Mouse (Mus musculus) spleen, postnatal 10 days (tissue): ENCODE measurements at regions not wholly inside any gene's neighbourhood (a gene's known extent, or its start where the extent isn't known, plus 50 kb on each side); places are given as distances from the start of the nearest gene placed in this dataset.

Experiments used
- DNase-seq, 2 experiments: peaks; one replicate each; pipeline ENCODE4 v3.0.0; 2021 to 2022; ENCODE audit warnings: low spot score in 2 of 2

GRCm38 (mm10) chr8:35235815-35236509, 529.6 kb upstream of the Gm19410 start:
- DNase-seq: no peak

GRCm38 (mm10) chr8:35237279-35237678, 528.3 kb upstream of the Gm19410 start:
- DNase-seq: no peak

DNA sequence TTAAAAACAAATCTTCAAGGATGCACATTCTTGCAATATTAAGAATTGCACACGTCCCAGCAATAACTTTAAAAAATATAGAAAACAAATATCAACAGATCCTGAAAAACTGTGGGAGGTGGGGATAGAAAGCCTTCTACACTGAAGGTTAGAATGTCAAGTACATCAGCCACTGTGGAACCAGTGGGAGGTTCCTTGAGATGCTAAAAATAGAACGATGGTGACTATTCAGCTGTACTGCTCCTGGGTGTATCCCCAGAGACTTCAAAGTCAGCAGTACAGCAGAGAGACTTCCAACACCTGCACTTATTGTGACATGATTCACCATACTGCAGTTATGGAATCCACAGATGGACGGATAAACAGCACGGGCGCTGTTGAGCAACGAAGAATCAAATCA, 524.7 kb upstream of the Gm19410 start:
- DNase-seq: no peak

DNA sequence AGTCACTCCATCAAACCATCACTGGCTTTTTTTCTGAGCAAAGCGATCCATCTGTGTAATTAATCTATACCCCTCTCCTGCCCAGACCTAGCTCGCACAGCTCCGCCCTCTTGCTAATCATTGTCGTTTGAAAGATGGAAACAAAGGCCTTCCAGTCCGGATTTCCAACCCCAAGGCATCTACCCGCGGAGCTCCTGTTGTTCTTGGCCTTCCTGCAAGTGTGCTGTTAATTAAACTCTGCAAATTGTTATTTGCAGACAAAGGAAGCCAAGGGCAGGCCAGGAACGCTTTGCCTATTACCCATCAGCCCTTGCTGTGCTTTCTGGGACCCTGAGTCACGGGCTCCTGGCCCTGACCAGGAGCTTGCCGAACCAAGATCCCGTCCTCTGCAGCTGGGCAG, 522.0 kb upstream of the Gm19410 start:
- no peak for DNase-seq

GRCm38 (mm10) chr8:35249747-35250375, 515.7 kb upstream of the Gm19410 start:
- no peak for DNase-seq

- DNase-seq: no peak
Observed at GRCm38 (mm10) chr8:35250641-35251040, 514.9 kb upstream of the Gm19410 start.

- DNase-seq: no peak
Observed at GRCm38 (mm10) chr8:35253946-35254345, 511.6 kb upstream of the Gm19410 start.

GRCm38 (mm10) chr8:35255327-35255726, 510.3 kb upstream of the Gm19410 start:
- no peak for DNase-seq

GRCm38 (mm10) chr8:35256958-35257357, 508.6 kb upstream of the Gm19410 start:
- DNase-seq: no peak

GRCm38 (mm10) chr8:35268221-35268620, 497.4 kb upstream of the Gm19410 start:
- no peak for DNase-seq

DNA sequence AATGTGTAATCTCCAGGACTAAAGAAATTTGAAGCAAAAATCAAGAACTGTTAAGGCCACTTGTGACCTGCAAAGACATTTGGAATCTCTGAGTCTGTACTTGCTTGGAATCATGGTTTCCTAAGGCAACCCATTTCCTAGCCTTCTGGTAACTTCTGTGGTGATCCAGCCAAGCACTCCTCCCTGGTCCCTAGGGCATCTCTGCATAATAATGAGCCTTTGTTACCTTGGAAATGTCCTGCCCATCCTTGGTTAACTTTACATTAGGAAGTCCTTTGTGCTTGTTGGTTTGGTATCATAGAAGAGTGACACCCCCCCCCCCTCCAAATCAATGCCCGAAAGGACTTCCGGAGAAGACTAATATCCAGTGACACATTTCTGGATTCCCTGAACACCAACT, 496.6 kb upstream of the Gm19410 start:
- DNase-seq: no peak

DNA sequence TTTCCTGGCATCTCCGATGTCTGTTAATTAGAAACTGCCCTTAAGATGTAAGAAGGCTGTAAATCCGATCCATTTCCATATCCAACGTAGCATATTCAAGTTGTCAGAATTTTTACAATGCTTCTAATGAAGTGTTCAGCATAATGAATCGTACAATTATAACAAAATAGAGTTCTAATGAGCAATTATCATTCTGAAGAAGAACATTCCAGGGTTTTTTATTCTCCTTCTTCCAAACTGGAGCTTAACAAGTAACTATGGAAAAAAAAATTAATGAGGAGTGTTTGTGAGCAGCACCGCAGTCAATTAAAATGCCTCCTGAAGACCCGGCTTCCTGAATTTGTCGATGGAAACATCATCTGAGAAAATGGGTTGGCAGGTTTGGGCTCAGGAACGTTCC, 489.6 kb upstream of the Gm19410 start:
- no peak for DNase-seq

- no peak for DNase-seq
Observed at GRCm38 (mm10) chr8:35276460-35276859, 489.1 kb upstream of the Gm19410 start.

- no peak for DNase-seq
Observed at GRCm38 (mm10) chr8:35278946-35279345, 486.6 kb upstream of the Gm19410 start.

- DNase-seq: no peak
Observed at GRCm38 (mm10) chr8:35280741-35281140, 484.8 kb upstream of the Gm19410 start.

GRCm38 (mm10) chr8:35283366-35283765, 482.2 kb upstream of the Gm19410 start:
- no peak for DNase-seq

DNA sequence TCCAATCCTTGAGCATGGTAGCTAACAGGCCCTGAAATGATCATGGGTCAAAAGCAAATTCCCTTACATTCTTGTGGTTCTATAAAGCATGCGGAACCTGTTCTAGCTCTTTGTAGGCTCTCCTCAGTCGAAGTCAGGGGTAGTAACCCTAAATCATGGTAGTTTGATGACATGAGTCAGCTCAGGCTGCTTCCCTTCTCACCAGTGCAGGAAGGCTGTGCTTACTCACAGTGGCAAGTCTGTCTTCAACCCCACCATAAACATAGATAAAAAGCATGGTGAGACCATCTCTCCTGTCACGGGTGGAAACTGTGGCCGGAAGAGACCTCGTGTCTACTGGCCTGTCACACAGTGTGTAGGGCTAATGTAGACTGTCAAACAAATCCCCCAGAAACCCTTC, 476.6 kb upstream of the Gm19410 start:
- no peak for DNase-seq

DNA sequence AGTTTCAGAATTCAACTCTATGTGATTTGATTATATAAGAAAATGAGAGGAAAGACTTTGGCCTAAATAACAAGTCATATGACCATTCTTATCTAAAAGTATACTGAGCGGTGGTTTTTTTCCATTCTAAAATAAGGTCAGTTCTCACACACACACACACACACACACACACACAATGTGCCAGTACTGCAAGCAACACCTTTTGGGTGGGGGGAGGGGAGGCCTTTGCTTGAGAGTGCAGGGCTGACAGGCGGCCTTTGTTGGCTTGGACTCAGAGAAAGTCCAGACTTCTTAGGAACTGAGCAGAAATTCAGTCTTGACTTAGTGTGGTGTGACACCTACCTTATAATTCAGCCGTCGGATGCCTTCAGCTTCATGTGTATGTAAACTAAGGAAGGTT, 475.6 kb upstream of the Gm19410 start:
- DNase-seq: no peak

DNA sequence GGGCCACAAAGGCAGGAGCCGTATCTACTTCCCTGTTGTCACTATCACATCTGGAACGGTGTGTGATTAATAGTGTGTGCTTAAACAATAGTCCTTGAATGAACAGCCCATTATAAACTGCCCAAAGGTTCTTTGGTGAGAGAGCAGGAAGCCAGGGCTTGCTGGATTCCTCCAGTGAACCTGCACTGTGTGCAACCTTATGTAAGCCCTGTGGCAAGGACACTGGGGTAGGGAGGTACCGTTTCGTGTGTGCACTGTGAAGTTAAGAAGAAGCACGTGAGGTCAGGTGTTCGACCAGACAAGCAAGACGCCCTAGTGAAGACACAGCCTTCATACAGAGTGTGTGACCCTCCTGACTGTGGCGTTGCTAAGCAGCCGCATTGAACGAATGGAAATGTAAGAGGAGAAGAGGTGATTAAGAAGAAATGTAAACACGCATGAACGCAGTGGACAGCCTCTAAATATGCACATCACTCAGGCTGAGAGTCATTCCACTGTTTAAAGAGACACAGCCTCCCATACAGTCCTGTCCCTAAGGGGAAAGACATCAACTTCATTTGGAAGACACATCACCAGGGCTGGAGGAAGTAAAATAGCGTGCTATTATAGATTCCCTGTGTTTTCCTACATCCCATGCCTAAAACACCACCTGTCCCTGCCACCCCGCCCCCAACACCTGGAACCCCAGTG, 472.0 kb upstream of the Gm19410 start:
- no peak for DNase-seq

DNA sequence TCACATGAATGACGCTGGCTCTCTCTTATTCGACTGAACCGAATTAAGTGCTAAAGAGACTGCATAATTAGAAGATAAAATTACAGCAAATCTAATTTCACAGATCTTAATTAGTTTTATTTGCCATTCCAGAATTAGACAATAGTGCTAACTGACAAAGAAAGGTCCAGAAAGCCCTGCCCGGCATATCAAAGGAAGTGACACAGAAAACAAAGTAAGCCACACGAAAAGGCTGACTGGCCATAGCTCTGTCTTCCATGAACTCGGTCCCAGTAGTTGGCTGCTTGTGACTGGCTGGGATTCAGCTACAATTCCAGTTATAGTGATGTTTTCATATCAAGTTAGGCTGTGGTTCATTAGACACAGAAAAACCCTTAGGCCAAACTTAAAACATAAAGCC, 468.7 kb upstream of the Gm19410 start:
- DNase-seq: no peak

DNA sequence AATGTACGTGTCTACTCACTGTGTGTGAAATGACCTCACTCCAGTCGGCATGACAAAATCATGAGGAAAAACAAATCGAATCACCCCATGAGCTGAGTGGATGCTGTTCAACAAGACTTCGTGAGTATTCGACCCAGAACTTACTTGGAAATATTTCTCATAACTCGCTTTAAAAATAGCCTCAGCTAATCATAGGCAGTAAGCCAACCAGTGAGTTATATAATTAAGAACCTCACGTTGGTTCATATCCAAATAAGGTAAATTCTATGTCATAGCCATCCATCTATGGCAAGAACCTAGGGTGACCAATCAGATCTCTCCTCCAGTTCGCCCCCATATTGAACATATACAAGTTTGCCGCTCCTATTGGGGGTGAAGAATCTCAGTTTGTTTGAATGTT, 466.5 kb upstream of the Gm19410 start:
- no peak for DNase-seq

- DNase-seq: no peak
Observed at GRCm38 (mm10) chr8:35300359-35300758, 465.2 kb upstream of the Gm19410 start.

DNA sequence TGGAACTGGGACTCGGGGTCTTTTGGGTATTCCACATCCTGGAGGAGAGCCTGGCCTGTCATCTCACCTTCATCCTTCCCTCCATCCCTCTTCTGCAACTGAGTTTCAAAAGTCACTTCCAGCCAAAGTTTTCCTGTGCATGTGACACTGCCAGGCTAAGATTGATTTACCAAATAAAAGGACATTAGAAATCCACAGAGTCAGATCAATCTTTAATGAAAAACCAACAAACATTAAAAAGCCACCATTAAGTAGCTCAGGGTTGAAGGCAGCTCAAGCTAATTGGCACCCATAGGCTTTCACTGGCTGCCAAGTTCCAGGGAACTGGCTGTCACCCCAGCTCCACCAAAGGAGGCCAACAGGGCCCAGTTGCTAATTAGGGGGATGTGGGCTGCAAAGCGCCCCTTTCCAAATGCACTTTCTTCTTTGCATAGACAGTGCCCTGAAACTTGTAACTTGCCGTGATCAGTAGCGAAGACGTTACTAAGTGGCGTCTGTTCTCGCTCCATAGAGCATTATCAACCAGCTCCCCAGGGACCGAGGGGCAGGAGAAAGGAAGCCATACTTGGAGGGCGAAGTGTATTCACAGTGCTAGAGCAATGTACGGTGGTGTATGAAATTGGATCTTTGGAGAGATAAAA, 464.6 kb upstream of the Gm19410 start:
- DNase-seq: no peak
